Mouse (Mus musculus): Measurements from ENCODE around the gene Pip5k1c.

DNA sequence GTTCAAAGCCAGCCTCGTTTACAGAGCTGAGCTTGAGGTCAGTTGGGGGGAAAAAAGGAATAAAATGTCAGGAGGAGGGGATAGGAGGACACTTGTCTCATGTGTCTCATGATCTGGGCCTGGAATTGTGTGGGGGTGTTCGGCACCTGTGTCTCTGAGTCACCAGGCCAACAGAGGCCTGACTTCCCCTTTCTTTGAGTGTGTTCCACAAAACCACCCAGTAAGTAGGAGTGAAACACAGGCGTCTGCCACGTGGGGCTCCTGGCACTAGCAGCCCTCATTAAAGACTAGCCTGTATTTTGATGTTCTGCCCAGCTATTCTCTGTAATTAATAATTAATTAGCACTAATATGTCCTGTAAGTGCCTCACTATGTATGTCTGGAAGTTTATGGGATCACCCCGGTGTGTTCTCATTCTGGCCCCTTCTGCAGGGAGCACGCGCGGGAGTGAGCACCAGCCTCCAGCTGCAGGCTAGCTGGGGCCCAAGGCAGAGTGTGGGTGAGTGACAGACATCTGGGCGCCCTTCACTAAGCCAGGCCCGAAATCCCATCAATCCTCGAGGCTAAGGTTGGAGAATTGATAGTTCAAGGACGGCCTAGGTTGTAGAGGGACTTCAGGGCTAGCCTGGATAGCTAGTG is 63.7 kb downstream of the Pip5k1c start:
- TF ChIP-seq CTCF (IDR thresholded peaks at IDR 0.05; ENCODE audit: low read depth) (no peak), EP300 (optimal IDR thresholded peaks at IDR 0.05) (no peak)

All from stomach, postnatal 0 days (tissue).